Mouse (Mus musculus) Patski (cell line): ENCODE data around the gene Kalrn. TPM values are rescaled to one million over a fixed set of nuclear protein-coding genes. Genes with fewer than 3 reads are reported as not detected.

Source experiments
- ATAC-seq: fragments of 100-300 bp; one replicate; pipeline ENCODE4 v1.8.0; 2021
- CTCF ChIA-PET: fragments of 350-600 bp; sonication (Branson Sonifier 250); formaldehyde crosslinking; loops from one replicate; lab custom pipeline; 2022; ENCODE audit warnings: inconsistent platforms; lab: Charles Lee
- POLR2A ChIA-PET: fragments of 350-600 bp; sonication (Branson Sonifier 250); formaldehyde crosslinking; loops from one replicate; lab custom pipeline; 2022; ENCODE audit warnings: antibody characterized with exemption, inconsistent platforms; lab: Charles Lee
- DNase-seq: peaks from one replicate; pipeline ENCODE4 v3.0.0-alpha.2; 2011; ENCODE audit warnings: low read depth, low spot score
- H3K27me3 ChIP-seq: fragments of 371-371 bp; one replicate; pipeline ENCODE4 v1.5.1; 2021
- CTCF ChIP-seq: fragments of 100-300 bp; IDR thresholded peaks from one replicate; pipeline ENCODE4 v1.5.1; 2021
- in situ Hi-C: fragments of 300-500 bp; cut with MboI; formaldehyde crosslinking; loops from 3 replicates; pipeline ENCODE4 v1.11.1; 2018; ENCODE audit warnings: low pct_unique_long_range_greater_than_20kb, mixed read lengths
- polyA plus RNA-seq: library from polyadenylated mRNA; unstranded; gene quantifications from one replicate; pipeline ENCODE4 v1.2.3, GENCODE M21; 2021

Gene Kalrn
- polyA plus RNA-seq, 1 experiment from 2014 or later, result 25.1 TPM

GRCm38 (mm10) chr16:34344895-34345876, 228.1 kb downstream of the Kalrn start:
- CTCF ChIA-PET, result interaction anchor here (0.7 to 2.3 kb wide), 2 partner anchors 40 to 355 kb away, joined by 3 to 7 read pairs; no protein-coding TSS in a partner anchor
- H3K27me3 ChIP-seq, result no peaks in the 10 kb centered on the region
- TF ChIP-seq CTCF, result no peak
- POLR2A ChIA-PET, result interaction anchor here (0.5 to 1.0 kb wide), 3 partner anchors 11 to 191 kb away, joined by 3 read pairs; no protein-coding TSS in a partner anchor
- no peak for DNase-seq
- in situ Hi-C loops, result no loop called here
- no peak for ATAC-seq

GRCm38 (mm10) chr16:34343968-34344367, 229.4 kb downstream of the Kalrn start:
- POLR2A ChIA-PET, result no interaction called here
- in situ Hi-C loops, result no loop called here
- peak; percentile 70 for TF ChIP-seq CTCF
- H3K27me3 ChIP-seq, result no peaks in the 10 kb centered on the region
- no peak for ATAC-seq
- no peak for DNase-seq
- CTCF ChIA-PET, result interaction anchor here (1.1 to 2.3 kb wide), 4 partner anchors 8 to 356 kb away, joined by 3 to 7 read pairs (median 4); no protein-coding TSS in a partner anchor

DNA sequence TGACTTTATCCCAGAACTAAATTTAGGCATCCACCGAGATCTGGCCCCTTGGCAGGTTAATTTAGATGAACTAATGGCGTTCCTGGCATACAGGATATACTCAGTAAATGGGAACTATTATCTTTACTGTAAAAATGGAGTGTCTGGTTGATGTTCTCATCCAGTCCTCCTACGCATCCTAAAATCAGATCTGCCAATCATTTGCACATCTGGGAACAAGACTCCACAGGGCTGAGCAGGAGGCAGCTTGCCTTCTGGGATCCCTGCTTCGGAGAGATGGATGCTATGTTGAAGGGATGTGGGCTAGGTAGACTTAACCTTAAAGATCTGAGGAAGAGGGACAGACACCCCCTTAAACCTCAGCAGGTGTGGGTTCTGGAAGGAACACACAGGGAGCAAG, 230.2 kb downstream of the Kalrn start:
- POLR2A ChIA-PET, result no interaction called here
- TF ChIP-seq CTCF, result no peak
- ATAC-seq, result no peak
- CTCF ChIA-PET, result interaction anchor here (1.0 to 1.4 kb wide), 4 partner anchors 9 to 324 kb away, joined by 3 to 5 read pairs (median 3); no protein-coding TSS in a partner anchor
- in situ Hi-C loops, result no loop called here
- no peaks in the 10 kb centered on the region for H3K27me3 ChIP-seq
- no peak for DNase-seq

DNA sequence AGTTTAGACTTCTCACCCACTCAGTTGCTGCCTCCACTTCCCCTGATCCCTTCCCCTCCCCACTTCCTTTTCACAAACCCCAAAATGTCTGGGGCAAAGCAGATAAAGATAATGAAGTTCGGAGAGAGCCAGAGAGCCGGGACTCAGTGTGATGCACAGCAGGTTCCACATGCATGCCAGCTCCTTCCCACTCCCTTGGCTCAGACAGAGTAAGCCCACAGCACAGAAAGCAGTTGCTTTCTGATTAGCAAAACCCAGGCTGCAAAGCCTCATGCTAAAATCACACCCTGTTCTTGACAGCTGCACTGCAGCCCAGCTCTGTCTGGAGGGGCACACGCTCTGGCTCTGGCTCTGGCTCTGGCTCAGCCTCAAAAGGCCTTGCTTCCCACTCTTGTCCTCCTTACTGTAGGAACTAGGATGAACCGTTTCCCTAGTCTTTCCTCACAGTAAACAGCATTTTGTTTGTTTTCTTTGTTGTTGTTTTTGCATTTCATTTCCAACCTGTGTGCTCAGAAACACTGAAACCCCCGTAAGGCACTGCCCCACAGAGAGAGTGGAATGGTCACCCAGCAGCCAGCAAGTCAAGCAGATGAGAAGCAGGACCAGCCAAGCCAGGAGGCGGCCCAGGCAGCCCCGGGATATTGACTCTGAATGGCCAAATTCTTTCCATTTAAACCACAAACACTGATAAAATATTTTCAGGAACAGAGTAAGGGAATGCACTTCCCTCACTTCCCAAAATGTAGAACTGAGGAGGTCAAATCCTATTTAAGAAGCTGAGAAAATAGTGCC, 230.8 kb downstream of the Kalrn start:
- POLR2A ChIA-PET, result no interaction called here
- no peak for ATAC-seq
- DNase-seq, result no peak
- no peaks in the 10 kb centered on the region for H3K27me3 ChIP-seq
- in situ Hi-C loops, result no loop called here
- CTCF ChIA-PET, result interaction anchor here (1.0 kb wide), 1 partner anchor 321 kb away, joined by 3 read pairs; no protein-coding TSS in a partner anchor
- no peak for TF ChIP-seq CTCF

- in situ Hi-C loops, result no loop called here
- ChIA-PET CTCF (no interaction called here), POLR2A (no interaction called here)
- H3K27me3 ChIP-seq, result no peaks in the 10 kb centered on the region
- DNase-seq, result no peak
- no peak for TF ChIP-seq CTCF
- no peak for ATAC-seq
Measured at GRCm38 (mm10) chr16:34334919-34335318, 238.4 kb downstream of the Kalrn start.

- TF ChIP-seq CTCF, result no peak
- ChIA-PET POLR2A (interaction anchor here (0.6 to 1.5 kb wide), 2 partner anchors 10 to 242 kb away, joined by 3 to 4 read pairs; partner anchors contain the start of gene Kalrn), CTCF (interaction anchor here (1.1 to 2.1 kb wide), 5 partner anchors 9 to 368 kb away, joined by 3 to 10 read pairs (median 4); no protein-coding TSS in a partner anchor)
- H3K27me3 ChIP-seq, result no peaks in the 10 kb centered on the region
- in situ Hi-C loops, result no loop called here
- ATAC-seq (peak; percentile 94), DNase-seq (peak; percentile 83)
Measured at GRCm38 (mm10) chr16:34331630-34332029, 241.7 kb downstream of the Kalrn start.

GRCm38 (mm10) chr16:34329876-34330275, 243.5 kb downstream of the Kalrn start:
- DNase-seq (no peak), ATAC-seq (no peak)
- in situ Hi-C loops, result no loop called here
- ChIA-PET POLR2A (no interaction called here), CTCF (no interaction called here)
- no peak for TF ChIP-seq CTCF
- H3K27me3 ChIP-seq, result no peaks in the 10 kb centered on the region

DNA sequence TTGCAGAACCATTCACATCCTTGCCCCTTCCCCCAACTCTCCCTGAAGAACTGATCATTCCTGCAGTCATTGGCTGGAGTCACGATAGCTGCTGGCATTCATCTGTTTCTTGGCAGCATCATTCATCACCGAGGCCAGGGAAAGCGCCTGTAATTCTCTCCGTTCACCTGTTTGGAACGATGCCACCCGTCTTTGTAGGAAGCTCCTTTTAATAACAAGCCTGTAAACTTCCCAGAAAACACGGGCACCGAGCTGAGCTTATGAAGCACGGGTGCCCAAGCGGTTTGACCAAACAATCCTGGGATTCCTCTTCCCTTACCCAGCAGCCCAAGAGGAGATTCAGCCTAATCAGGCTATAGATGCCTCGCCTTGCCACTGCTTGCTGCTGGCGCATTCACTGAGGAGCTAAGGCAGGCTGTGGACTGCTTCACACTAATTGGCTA, 243.9 kb downstream of the Kalrn start:
- no peak for TF ChIP-seq CTCF
- DNase-seq (no peak), ATAC-seq (no peak)
- ChIA-PET POLR2A (no interaction called here), CTCF (no interaction called here)
- H3K27me3 ChIP-seq, result no peaks in the 10 kb centered on the region
- in situ Hi-C loops, result no loop called here

DNA sequence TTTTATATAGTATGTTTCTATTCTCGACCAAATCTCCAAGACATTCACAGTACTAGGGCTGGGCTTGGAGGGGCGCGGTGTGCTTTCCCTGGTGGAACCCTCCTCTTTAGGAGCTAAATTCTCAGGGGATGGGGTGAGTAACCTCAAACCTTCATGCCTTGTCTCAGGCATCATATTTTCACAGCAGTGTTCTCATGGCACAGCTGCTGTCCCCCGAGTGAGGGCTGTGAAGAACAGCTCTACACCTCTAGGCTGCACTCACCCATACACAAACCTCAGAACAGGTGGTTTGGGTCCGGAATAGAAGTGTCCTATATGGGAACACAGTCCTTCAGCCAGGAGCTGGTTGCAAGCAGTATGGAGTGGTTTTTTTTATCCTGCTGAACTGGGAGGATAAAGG, 245.4 kb downstream of the Kalrn start:
- CTCF ChIA-PET, result no interaction called here
- ATAC-seq (no peak), DNase-seq (no peak)
- POLR2A ChIA-PET, result no interaction called here
- in situ Hi-C loops, result no loop called here
- no peak for TF ChIP-seq CTCF
- no peaks in the 10 kb centered on the region for H3K27me3 ChIP-seq

DNA sequence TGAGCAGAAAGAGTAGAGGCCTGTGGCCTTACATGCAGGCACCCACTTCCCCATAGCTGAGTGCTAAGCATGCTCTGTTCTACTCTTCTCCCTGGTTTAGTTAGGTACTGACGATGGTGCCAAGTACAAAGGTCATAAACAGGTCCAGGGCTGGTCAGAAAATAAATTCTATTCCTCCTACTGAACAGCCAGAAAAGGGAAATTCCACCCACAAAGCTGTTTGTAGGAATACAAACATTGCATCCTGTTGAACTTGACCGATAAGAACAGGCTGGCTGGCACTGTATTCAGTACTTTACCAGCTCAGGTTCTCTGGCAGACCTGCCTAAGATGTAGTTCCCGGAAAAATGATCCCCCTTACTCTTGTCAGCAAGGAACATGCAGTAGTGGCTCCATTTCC, 247.5 kb downstream of the Kalrn start:
- in situ Hi-C loops, result no loop called here

More for the DNA sequence above, 247.5 kb downstream of the Kalrn start:
- ATAC-seq (no peak), DNase-seq (no peak)
- TF ChIP-seq CTCF, result no peak
- H3K27me3 ChIP-seq, result no peaks in the 10 kb centered on the region
- POLR2A ChIA-PET, result no interaction called here
- CTCF ChIA-PET, result no interaction called here
